Mouse (Mus musculus) ovary, adult 2 months (tissue): ENCODE measurements around the gene Spata31d1a. TPM values are rescaled to one million over a fixed set of nuclear protein-coding genes. Genes with fewer than 3 reads are reported as not detected.

Experiments
- polyA plus RNA-seq: library from polyadenylated mRNA; depleted of rRNA; stranded (reverse); fragments of >200 nt; gene quantifications from 2 replicates; pipeline ENCODE4 v1.2.3, GENCODE M21; 2012; rRNA removed

Gene Spata31d1a
- not detected in 2 replicates for polyA plus RNA-seq

DNA sequence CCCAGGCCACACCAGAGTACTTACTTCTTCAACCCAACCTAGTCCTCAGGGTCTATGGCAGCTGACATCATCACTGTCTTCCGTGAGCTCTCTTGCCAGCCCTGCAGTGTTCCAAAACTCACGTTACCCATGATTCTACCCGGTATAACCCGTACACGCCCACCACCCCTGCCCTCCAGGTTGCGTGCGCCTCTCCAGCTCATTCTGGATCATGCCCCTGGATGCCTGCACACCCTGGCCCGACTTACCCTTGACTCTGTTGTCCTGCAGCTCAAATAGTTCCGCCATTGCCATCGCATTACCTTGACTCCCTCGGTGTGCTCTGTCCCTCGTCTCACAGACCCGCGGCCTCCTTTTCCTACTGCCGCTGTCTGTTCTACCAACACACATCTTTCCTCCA is at the start of gene Spata31d1a:
TSS of gene Spata31d1a (minus strand) at position 101 of the 400 bp plus-strand sequence.

DNA sequence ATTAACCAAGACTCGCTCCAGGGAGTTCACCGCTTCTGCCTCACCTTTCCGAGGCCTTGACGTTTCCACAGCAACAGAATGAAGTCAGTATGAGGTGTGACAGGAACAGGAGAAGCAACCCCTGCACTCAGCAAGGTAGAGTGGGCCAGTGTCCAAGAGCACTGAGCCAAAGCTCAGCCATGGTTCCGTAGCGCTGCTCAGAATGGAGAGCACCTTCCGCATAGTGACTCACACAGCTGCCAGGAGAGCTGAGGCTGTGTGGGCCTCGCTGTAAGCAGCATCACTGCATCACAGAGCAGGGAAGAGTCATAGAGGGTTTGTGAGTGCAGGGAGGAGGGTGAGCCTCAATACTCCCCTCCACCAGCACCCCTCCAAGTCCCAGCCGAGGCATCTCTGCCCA is 36.6 kb upstream of the Spata31d1a start, which contains the start of gene 1700014D04Rik:
TSS of gene 1700014D04Rik (minus strand) at position 42 of the 400 bp plus-strand sequence.

DNA sequence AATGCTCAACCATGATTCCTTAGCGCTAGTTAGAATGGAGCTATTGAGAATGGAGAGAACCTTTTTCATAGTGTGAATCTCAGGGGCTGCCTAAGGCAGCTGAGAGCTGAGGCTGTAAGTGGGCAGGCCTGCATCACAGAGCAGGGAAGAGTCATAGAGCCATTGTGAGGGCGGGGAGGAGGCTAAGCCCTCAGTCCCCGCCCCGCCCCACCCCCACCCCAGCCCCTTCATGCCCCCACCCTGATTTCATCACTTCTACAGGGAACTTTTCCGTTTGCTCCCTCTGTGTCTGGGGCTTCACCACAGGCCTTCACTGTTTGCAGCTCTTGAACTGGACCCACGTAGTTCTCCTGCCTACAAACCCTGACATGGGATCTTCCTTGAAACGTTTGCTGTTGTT is 21.5 kb upstream of the Spata31d1a start, which contains the start of gene Spata31d1d:
TSS of gene Spata31d1d (minus strand) at position 101 of the 400 bp plus-strand sequence.

DNA sequence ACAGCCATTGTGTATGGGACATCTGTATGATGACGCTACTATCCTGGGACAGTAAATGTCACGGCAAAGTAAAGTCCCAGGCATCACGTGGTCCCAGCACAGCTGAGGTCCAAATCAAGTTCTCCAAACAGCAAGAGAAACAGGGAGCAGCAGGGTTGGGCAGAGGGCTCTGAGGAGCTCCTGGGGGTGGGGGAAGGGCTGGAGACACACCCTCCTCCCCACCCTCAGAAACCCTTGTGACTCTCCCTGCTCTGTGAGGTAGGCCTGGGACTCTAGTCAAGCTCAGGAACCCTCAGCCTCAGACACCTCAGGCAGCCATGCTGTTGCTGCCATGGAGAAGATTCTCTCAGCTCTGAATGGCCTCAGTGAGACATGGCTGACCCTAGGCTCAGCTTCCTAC is 1.9 kb upstream of the Spata31d1a start, which contains the start of gene Spata31d1b:
TSS of gene Spata31d1b (plus strand) at position 301 of the 400 bp plus-strand sequence.

DNA sequence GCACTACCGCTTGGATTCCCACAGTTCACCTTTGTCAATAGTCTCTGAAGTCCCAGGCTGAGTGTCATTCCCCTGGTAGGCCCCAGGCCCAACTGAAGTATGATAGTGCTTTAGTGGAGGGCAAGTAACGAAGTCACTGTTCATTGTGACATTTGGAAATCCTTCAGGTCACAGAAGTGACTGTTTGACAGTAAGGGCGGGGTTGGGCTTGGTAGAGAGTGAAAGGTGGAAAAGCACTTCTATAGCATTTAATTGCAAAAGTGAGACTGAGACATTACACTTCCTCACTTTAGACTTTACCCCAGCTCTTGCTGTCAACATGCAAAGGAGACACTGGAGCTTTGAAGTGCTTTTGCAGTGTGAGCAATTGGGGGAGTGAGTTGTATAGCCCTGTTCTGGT is 16.1 kb downstream of the Spata31d1a start, which contains the start of gene 4921517D22Rik:
TSS of gene 4921517D22Rik (minus strand) at position 101 of the 400 bp plus-strand sequence.

DNA sequence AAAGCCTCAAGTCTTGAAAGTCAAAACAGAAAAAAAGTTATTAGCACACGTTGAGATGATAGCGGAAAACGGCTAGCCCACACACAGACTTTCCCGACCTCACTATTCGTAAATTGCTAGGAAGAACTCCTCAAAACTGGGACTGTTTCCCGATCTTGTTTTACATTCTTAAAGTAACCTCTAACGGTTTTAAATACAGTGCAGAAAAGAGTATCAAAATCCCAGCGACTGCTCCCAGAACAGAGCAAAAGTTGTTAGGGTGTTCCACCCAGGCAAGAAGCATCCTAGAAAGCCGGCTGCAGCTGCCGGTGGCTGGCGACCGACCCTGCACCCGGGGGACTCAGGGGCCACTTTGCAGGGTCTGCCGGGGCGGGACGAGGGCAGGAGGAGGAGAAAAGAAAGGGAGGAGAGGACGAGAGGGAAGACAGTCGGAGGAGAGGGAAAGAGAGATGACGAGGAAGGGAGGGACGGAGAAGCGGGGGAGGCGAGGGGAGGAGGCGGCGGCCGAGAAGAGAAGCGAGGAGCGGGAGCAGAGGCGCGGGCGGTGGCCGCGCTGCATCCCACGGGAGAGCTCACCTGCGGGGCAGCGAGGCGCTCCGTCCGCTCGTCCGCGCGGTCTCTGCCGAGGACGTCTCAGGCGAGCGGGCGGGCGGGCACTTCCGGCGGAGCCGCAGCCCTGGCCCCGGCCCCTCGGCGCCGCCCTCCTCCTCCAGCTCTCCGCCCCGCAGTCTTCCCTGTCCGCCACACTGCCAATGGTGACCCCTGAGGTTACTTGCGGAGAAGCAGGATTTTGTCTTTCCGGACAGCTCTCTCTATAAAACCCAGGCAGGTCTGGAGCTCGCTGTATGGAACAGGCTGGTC is 34.7 kb downstream of the Spata31d1a start, which contains the start of gene Golm1:
TSS of gene Golm1 (minus strand) at position 661 of the 861 bp plus-strand sequence.

Other genes with a start within 250 kb of the Spata31d1a start
- gene Agtpbp1, start 125.1 kb downstream of the Spata31d1a start, polyA plus RNA-seq, result 5.7 and 7.1 TPM in 2 replicates
- 41.9 and 50.2 TPM in 2 replicates for gene Naa35, start 125.1 kb downstream of the Spata31d1a start, polyA plus RNA-seq
- gene Golm1, start 34.5 kb downstream of the Spata31d1a start, polyA plus RNA-seq, result 6.2 TPM in 2 replicates
- gene 4921517D22Rik, start 16.2 kb downstream of the Spata31d1a start, polyA plus RNA-seq, result not detected in 2 replicates
- gene Spata31d1b, start 2.0 kb upstream of the Spata31d1a start, polyA plus RNA-seq, result not detected in 2 replicates
- gene Spata31d1d, start 21.4 kb upstream of the Spata31d1a start, polyA plus RNA-seq, result not detected in 2 replicates
- 0.03 and 0.07 TPM in 2 replicates for gene 1700014D04Rik, start 36.4 kb upstream of the Spata31d1a start, polyA plus RNA-seq
- gene Isca1, start 59.5 kb upstream of the Spata31d1a start, polyA plus RNA-seq, result 67.5 and 71.2 TPM in 2 replicates
- gene Gm49354, start 71.9 kb upstream of the Spata31d1a start, polyA plus RNA-seq, result not detected in 2 replicates
- 15.9 and 19.5 TPM in 2 replicates for gene Tut7, start 112.8 kb upstream of the Spata31d1a start, polyA plus RNA-seq